Mouse (Mus musculus): ENCODE data around the gene Aoc3.
"Not testable (repeated sequence)": the region's sequence is repeated elsewhere in the genome, so short reads cannot be mapped to it uniquely, and the experiment has no call there.

The Aoc3 gene

GRCm38 (mm10) chr11:101378196-101378595 is 47.8 kb downstream of the Aoc3 start:
- DNase-seq = not testable (repeated sequence)

- no peak for DNase-seq
Measured at GRCm38 (mm10) chr11:101378926-101379325, 48.5 kb downstream of the Aoc3 start.

GRCm38 (mm10) chr11:101381817-101382216 is 51.4 kb downstream of the Aoc3 start:
- no peak for DNase-seq

Data from cerebellum, adult 11 months (tissue).